In genomic region chr6:29814616-29815015, GRCm38 (mm10) we compare ENCODE assay signal across 8 mouse cellular contexts. TPM values are rescaled to one million over a fixed set of nuclear protein-coding genes. Genes with fewer than 3 reads are reported as not detected.
DNase-seq lines count a peak whose midpoint lies in the region; ATAC-seq lines count a peak whose summit lies in the region.

No protein-coding gene starts in this region.

- intact Hi-C loops in left cerebral cortex, postnatal 14 days (cut with DNase I), result loop anchor here (5.0 kb wide), 2 partner anchors 47 to 102 kb away; partner anchors contain the start of gene Ahcyl2

- no peak overlapping the region for H3K9ac ChIP-seq in forebrain, embryonic 13.5 days

- no peak overlapping the region for H3K4me3 ChIP-seq in forebrain, embryonic 13.5 days

- H3K4me2 ChIP-seq in forebrain, embryonic 13.5 days, result 0 out of 2 replicates have a peak overlapping the region, but pooled peaks have one; percentile 14

- H3K4me1 ChIP-seq in forebrain, embryonic 13.5 days, result peaks cover 25% of the 10 kb centered on the region

- H3K36me3 ChIP-seq in forebrain, embryonic 13.5 days (ENCODE audit: poor library complexity, severe bottlenecking), result no peaks in the 10 kb centered on the region

- ATAC-seq in forebrain, embryonic 13.5 days, result peak; percentile 88

- H3K27me3 ChIP-seq in forebrain, embryonic 13.5 days, result no peaks in the 10 kb centered on the region

- DNase-seq in heart, adult 8-10 months (ENCODE audit: low spot score), result peak; percentile 29
- DNase-seq in heart, adult 11 months, result no peak
- DNase-seq in adrenal gland, postnatal 14 days, result peak; percentile 54
- DNase-seq in left cerebral cortex, postnatal 14 days (ENCODE audit: low spot score in 2 of 2), result peak; percentile 20 to 72
- no peak for DNase-seq in thymus, postnatal 36 days
- no peak for DNase-seq in thymus, postnatal 4 days
- no peak for DNase-seq in B cell, adult 2 months

- H3K27ac ChIP-seq in forebrain, embryonic 13.5 days, result peak overlapping the region; percentile 78

- 1% methylated on average over 2 of the region's 2 CpGs for WGBS in forebrain, embryonic 13.5 days

- no peaks in the 10 kb centered on the region for H3K9me3 ChIP-seq in forebrain, embryonic 13.5 days (replicated peaks)

RNA-seq across cellular contexts. Expression of gene Ahcyl2, which starts 46.8 kb away (rescaled TPM):
- total RNA-seq in heart, adult 8-10 months (2022), result 10 to 100 TPM; 14.2 to 19.6 (median 17.2) TPM
- total RNA-seq in adrenal gland, postnatal 14 days (2021), result 102 and 103 TPM in 2 replicates
- polyA plus RNA-seq in forebrain, embryonic 13.5 days (2015; fragmentation: Nextera tagmentation; extraction: Ambion mirVana), result 11.1 and 12.3 TPM in 2 replicates
- total RNA-seq in left cerebral cortex, postnatal 14 days (2021), result 100 to 1,000 TPM in 1 of 2 experiments, 10 to 100 TPM in 1; 97.1 to 103 TPM

Comparison
In these comparisons a context has a peak if more than half of its experiments do, and no peak if none do; other contexts are left out.
1. DNase-seq: peak in heart, adult 8-10 months (single experiment), adrenal gland, postnatal 14 days (single experiment) and left cerebral cortex, postnatal 14 days (2 of 2); none in heart, adult 11 months (single experiment), thymus, postnatal 36 days (0 of 2), thymus, postnatal 4 days (single experiment) and B cell, adult 2 months (0 of 2).